Mouse (Mus musculus) thymus, adult 2 months (tissue): ENCODE data around the gene Osm.

Experiments used
- CTCF ChIP-seq: fragments of 200-500 bp; IDR thresholded peaks from 2 replicates; pipeline ENCODE4 v1.5.1; 2012; ENCODE audit warnings: mild to moderate bottlenecking, control low read depth, low read length, moderate library complexity, borderline replicate concordance; ENCODE audit not compliant: control insufficient read depth, poor library complexity, insufficient read depth; ENCODE audit errors: extremely low read depth
- POLR2A ChIP-seq: fragments of 200-500 bp; IDR thresholded peaks from 2 replicates; pipeline ENCODE4 v1.6.1; 2012; ENCODE audit warnings: mild to moderate bottlenecking, low read length, control low read depth, moderate library complexity; ENCODE audit not compliant: control insufficient read depth, poor library complexity, insufficient read depth; ENCODE audit errors: extremely low read depth

DNA sequence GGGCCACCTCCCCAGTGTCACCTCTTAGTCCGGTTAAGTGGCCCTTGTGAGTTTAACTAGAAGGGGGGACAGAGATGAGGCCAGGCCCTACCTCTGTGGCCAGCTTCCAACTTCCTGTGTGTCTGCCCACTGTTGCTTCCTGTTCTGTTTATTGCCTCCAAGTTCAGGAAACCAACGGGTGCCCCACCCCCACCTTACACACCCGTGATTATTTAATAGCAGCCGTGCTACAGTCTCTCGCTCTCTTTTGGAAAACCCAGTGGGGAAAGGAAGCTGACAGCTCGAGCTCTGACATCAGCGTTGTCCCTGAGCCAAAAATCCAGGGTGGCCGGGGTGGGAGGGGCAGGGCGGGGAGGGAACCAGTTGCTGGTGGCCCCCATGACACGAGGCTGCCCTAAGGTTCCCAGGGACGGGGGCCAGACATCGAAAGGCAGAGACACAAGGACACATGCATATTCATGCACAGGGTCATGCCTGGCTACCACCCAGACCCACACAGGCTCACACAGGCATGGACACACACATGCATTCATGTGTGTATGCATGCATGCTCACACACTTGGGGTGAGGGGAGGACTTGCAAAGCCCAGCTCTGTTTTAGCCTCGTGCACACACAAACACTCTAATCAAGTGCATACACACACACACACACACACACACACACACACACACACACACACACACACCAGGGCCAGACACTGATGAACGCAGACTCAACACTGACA lies 24.4 kb downstream of the Osm start:
- TF ChIP-seq POLR2A, result no peak
- no peak for TF ChIP-seq CTCF
